Mouse (Mus musculus) ES-Bruce4 (cell line): ENCODE measurements at regions not wholly inside any gene's neighbourhood (a gene's known extent, or its start where the extent isn't known, plus 50 kb on each side); places are given as distances from the start of the nearest gene placed in this dataset.

ENCODE experiments used
- CTCF ChIP-seq: IDR thresholded peaks from one replicate; pipeline ENCODE4 v1.8.1; 2011; ENCODE audit warnings: low read depth, low read length
- EP300 ChIP-seq: IDR thresholded peaks from 2 replicates; pipeline ENCODE4 v1.6.1; 2011; ENCODE audit warnings: low read depth, low read length; ENCODE audit not compliant: insufficient read depth
- POLR2A ChIP-seq: IDR thresholded peaks from one replicate; pipeline ENCODE4 v1.8.1; 2011; ENCODE audit warnings: low read length; ENCODE audit not compliant: insufficient read depth

- peak; percentile 23 for TF ChIP-seq CTCF
- TF ChIP-seq POLR2A, result no peak
- no peak for TF ChIP-seq EP300
Observed at GRCm38 (mm10) chr8:8986068-8986467, 295.7 kb upstream of the Arglu1 start.
